Mouse (Mus musculus): Measurements from ENCODE around the gene Ccl8. TPM values are rescaled to one million over a fixed set of nuclear protein-coding genes. Genes with fewer than 3 reads are reported as not detected.

The Ccl8 gene
- total and polyA plus RNA-seq, 3 experiments, result 0.82 to 1.9 (median 1.3) TPM

DNA sequence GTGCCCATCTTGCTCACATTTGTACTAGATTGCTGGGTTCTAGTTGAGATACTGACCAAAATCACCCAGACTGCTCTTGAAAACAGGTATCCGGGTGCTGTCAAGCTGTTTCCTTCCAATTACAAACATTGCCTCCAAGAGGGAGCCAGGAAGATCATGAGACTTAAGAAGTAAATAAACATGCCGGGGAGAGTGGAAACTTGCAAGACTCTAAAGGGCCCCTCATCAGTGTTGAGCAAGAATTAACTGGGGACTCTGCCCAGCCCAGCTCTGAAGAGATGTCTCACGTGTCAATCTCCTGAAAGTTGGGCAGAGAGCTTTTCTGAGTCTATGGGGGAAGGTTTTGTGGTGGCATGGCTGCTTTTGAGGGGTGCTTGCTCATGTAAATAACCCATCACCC is 38.0 kb upstream of the Ccl8 start:
- WGBS, result 66% methylated on average over 3 of the region's 3 CpGs
- H3K27ac ChIP-seq, result no peak overlapping the region
- no peak overlapping the region for H3K4me3 ChIP-seq
- no peak overlapping the region for H3K9ac ChIP-seq (ENCODE audit: low read depth, low read length)
- H3K79me2 ChIP-seq (replicated peaks; ENCODE audit: control insufficient read depth, insufficient read depth, low read length), result no peaks in the 10 kb centered on the region
- intact Hi-C loops (cut with DNase I), result no loop called here
- no peaks in the 10 kb centered on the region for H3K4me1 ChIP-seq (ENCODE audit: control insufficient read depth, insufficient read depth, low read length)
- TF ChIP-seq POLR2A (IDR thresholded peaks at IDR 0.05; ENCODE audit: insufficient read depth, low read depth, low read length) (no peak), EP300 (IDR thresholded peaks at IDR 0.05; ENCODE audit: insufficient read depth, low read depth, low read length) (no peak), CTCF (IDR thresholded peaks at IDR 0.05) (no peak)
- no peaks in the 10 kb centered on the region for H3K36me3 ChIP-seq (ENCODE audit: control insufficient read depth, insufficient read depth, low read length)
- H3K27me3 ChIP-seq (ENCODE audit: control insufficient read depth, insufficient read depth, low read length), result no peaks in the 10 kb centered on the region
- no peak for DNase-seq

DNA sequence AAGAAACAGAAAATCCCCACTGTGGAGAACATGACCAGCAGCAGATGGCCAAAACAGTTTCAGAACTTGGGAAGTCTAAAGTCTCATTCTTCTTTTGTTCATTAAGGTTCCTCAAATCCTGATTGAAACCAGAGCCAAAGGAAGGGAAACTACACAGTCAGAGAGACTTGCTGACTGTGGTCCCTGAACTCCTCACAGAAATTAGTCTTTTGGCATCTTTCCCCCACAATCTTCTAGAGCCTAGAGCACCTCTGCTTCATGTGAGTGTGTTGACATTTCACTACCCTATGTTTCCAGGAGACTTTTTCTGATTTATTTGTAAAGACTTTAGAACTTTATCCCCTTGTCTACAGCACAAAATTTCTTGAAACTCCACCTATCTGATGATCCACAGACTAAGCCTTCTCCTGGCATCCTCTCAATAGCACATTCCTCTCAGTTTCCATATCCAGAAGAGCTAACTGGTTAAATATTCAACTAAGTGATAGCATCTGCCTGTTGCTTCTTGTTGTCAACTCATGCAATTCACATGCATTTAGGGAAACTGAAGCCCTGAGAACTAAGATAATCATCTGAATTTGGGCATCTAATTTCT is 36.8 kb upstream of the Ccl8 start:
- no peak overlapping the region for H3K9ac ChIP-seq (ENCODE audit: low read depth, low read length)
- no peaks in the 10 kb centered on the region for H3K27me3 ChIP-seq (ENCODE audit: control insufficient read depth, insufficient read depth, low read length)
- TF ChIP-seq POLR2A (IDR thresholded peaks at IDR 0.05; ENCODE audit: insufficient read depth, low read depth, low read length), result no peak
- TF ChIP-seq CTCF (IDR thresholded peaks at IDR 0.05), result no peak
- TF ChIP-seq EP300 (IDR thresholded peaks at IDR 0.05; ENCODE audit: insufficient read depth, low read depth, low read length), result no peak
- H3K4me1 ChIP-seq (ENCODE audit: control insufficient read depth, insufficient read depth, low read length), result no peaks in the 10 kb centered on the region
- no peak overlapping the region for H3K4me3 ChIP-seq
- no peak for DNase-seq
- H3K36me3 ChIP-seq (ENCODE audit: control insufficient read depth, insufficient read depth, low read length), result no peaks in the 10 kb centered on the region
- intact Hi-C loops (cut with DNase I), result no loop called here
- H3K27ac ChIP-seq, result no peak overlapping the region
- H3K79me2 ChIP-seq (replicated peaks; ENCODE audit: control insufficient read depth, insufficient read depth, low read length), result no peaks in the 10 kb centered on the region

DNA sequence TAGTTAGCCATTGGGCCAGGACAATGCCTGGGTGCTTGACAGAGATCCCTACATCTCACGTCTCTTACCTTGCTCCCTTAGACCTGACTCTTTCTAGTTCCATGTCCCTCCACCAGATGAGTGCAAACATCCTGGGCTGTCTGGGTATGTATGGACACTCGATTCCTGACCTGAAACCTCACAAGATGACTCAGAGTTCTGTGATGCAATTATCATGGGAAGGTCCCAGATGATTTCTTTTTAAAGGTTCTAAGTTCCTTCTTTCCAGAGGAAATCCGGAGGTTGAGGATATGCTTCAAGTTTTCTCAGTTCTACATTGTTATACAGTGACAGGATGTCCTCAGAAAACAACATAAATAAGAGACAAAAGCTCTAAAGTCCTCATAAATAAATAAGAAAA is 34.1 kb upstream of the Ccl8 start:
- Histone ChIP-seq H3K4me3 (no peak overlapping the region), H3K9ac (ENCODE audit: low read depth, low read length) (no peak overlapping the region), H3K4me1 (ENCODE audit: control insufficient read depth, insufficient read depth, low read length) (no peaks in the 10 kb centered on the region), H3K36me3 (ENCODE audit: control insufficient read depth, insufficient read depth, low read length) (no peaks in the 10 kb centered on the region), H3K79me2 (replicated peaks; ENCODE audit: control insufficient read depth, insufficient read depth, low read length) (no peaks in the 10 kb centered on the region), H3K27me3 (ENCODE audit: control insufficient read depth, insufficient read depth, low read length) (no peaks in the 10 kb centered on the region), H3K27ac (no peak overlapping the region)
- TF ChIP-seq CTCF (IDR thresholded peaks at IDR 0.05) (no peak), EP300 (IDR thresholded peaks at IDR 0.05; ENCODE audit: insufficient read depth, low read depth, low read length) (no peak), POLR2A (IDR thresholded peaks at IDR 0.05; ENCODE audit: insufficient read depth, low read depth, low read length) (no peak)
- DNase-seq, result no peak
- 39% methylated on average over 3 of the region's 3 CpGs for WGBS
- intact Hi-C loops (cut with DNase I), result no loop called here

DNA sequence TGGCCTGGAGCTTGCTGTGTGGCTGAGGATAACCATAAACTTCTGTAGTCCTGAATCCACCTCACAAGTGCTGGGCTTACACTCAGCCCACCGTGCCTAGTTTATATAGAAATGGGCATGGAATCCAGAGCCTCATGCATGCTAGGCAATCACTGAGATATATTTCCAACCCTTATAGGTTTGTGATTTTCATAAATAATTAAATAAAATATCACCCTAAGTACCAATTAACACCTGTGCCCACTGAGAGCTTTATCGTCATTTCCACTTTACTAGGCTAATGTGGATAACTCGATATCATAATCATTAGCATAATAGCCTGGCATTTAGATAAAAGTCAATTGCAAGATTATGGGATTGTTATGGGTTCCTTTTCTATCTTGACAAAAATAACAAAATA is 30.6 kb upstream of the Ccl8 start:
- no peaks in the 10 kb centered on the region for H3K79me2 ChIP-seq (replicated peaks; ENCODE audit: control insufficient read depth, insufficient read depth, low read length)
- no peak for DNase-seq
- TF ChIP-seq CTCF (IDR thresholded peaks at IDR 0.05), result no peak
- H3K4me1 ChIP-seq (ENCODE audit: control insufficient read depth, insufficient read depth, low read length), result no peaks in the 10 kb centered on the region
- 88% methylated on average over 3 of the region's 3 CpGs for WGBS
- H3K27me3 ChIP-seq (ENCODE audit: control insufficient read depth, insufficient read depth, low read length), result no peaks in the 10 kb centered on the region
- no peak overlapping the region for H3K9ac ChIP-seq (ENCODE audit: low read depth, low read length)
- intact Hi-C loops (cut with DNase I), result no loop called here
- H3K27ac ChIP-seq, result no peak overlapping the region
- no peak overlapping the region for H3K4me3 ChIP-seq
- H3K36me3 ChIP-seq (ENCODE audit: control insufficient read depth, insufficient read depth, low read length), result no peaks in the 10 kb centered on the region

DNA sequence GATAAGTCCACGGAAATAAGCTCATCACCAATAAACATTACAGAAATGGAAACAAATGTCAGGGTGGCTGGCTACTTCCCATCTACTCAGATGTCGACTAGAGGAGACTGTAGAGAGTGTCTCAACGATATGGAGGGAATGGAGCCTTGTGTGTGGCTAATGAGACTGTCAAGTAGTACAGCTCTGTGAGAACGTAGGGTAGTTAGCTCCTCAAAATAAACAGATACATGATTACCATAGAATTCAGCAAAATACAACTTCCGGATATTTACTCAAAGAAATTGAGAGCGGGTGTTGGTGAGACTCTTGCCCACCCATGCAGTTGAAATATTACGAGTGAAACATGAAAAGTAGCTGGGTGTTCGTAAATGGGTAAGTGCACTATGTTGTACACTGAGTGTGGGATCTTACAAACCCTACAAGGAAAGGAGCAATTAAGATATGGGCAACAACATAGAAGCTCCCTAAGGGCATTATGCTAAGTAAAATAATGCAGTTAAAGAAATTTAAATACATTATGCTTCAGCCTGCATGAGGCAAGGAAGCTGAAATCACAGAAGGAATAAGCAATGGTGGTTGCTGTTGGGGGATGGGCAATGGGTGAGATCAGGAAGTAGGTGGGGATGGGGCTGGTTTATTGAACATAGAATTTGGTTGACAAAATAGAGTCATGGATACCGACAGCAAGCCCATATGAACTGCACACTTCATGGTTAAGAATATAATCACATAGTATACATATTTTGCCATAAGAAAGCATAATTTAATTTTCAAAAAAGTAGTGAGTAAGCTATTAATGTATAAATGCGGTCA is 15.3 kb upstream of the Ccl8 start:
- DNase-seq, result no peak
- TF ChIP-seq POLR2A (IDR thresholded peaks at IDR 0.05; ENCODE audit: insufficient read depth, low read depth, low read length), result no peak
- no peak for TF ChIP-seq CTCF (IDR thresholded peaks at IDR 0.05)
- TF ChIP-seq EP300 (IDR thresholded peaks at IDR 0.05; ENCODE audit: insufficient read depth, low read depth, low read length), result no peak
- no peak overlapping the region for H3K27ac ChIP-seq
- no peaks in the 10 kb centered on the region for H3K4me1 ChIP-seq (ENCODE audit: control insufficient read depth, insufficient read depth, low read length)
- H3K79me2 ChIP-seq (replicated peaks; ENCODE audit: control insufficient read depth, insufficient read depth, low read length), result no peaks in the 10 kb centered on the region
- 67% methylated on average over 10 of the region's 10 CpGs for WGBS
- no peaks in the 10 kb centered on the region for H3K36me3 ChIP-seq (ENCODE audit: control insufficient read depth, insufficient read depth, low read length)
- no peak overlapping the region for H3K4me3 ChIP-seq
- no peak overlapping the region for H3K9ac ChIP-seq (ENCODE audit: low read depth, low read length)
- no peaks in the 10 kb centered on the region for H3K27me3 ChIP-seq (ENCODE audit: control insufficient read depth, insufficient read depth, low read length)
- intact Hi-C loops (cut with DNase I), result no loop called here

DNA sequence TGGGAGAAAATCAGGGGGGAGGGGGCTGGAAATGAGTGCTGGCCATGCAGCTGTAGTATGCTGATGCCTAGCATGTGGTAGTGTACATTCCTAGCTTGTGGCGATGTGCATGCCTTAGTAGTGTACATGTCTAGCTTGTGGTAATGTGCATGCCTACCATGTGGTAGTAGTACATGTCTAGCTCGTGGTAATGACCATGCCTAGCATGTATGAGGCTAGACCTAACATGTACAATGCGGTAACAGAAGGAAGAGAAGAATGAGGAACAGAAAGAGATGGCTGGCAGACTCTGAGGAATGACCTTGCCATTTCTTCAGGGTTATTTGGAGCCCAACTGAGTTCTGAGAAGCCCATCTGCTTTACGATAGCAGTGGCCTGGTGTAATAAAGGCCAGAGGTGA is 13.9 kb upstream of the Ccl8 start:
- H3K36me3 ChIP-seq (ENCODE audit: control insufficient read depth, insufficient read depth, low read length), result no peaks in the 10 kb centered on the region
- no peaks in the 10 kb centered on the region for H3K27me3 ChIP-seq (ENCODE audit: control insufficient read depth, insufficient read depth, low read length)
- H3K79me2 ChIP-seq (replicated peaks; ENCODE audit: control insufficient read depth, insufficient read depth, low read length), result no peaks in the 10 kb centered on the region
- WGBS, result 79% methylated on average over 4 of the region's 4 CpGs
- intact Hi-C loops (cut with DNase I), result no loop called here
- H3K9ac ChIP-seq (ENCODE audit: low read depth, low read length), result no peak overlapping the region
- no peak overlapping the region for H3K27ac ChIP-seq
- TF ChIP-seq CTCF (IDR thresholded peaks at IDR 0.05), result no peak
- TF ChIP-seq EP300 (IDR thresholded peaks at IDR 0.05; ENCODE audit: insufficient read depth, low read depth, low read length), result no peak
- no peak for TF ChIP-seq POLR2A (IDR thresholded peaks at IDR 0.05; ENCODE audit: insufficient read depth, low read depth, low read length)
- no peak overlapping the region for H3K4me3 ChIP-seq
- H3K4me1 ChIP-seq (ENCODE audit: control insufficient read depth, insufficient read depth, low read length), result no peaks in the 10 kb centered on the region
- DNase-seq, result no peak
